20 mouse cellular contexts compared by ENCODE assay signal in genomic region chr2:132368433-132368832, GRCm38 (mm10). TPM values are rescaled to one million over a fixed set of nuclear protein-coding genes. Genes with fewer than 3 reads are reported as not detected.
"Had no signal": no experiment of that assay in that cellular context is flagged by ENCODE, and none has a peak within 500 bp of the region (broad histone marks: within the 10 kb centered on the region; RNA-seq: fewer than 3 reads in every experiment).

No protein-coding gene starts in this region.

- ATAC-seq: midbrain, embryonic 16.5 days had no signal

- H3K27ac ChIP-seq: midbrain, embryonic 10.5 days; midbrain, embryonic 12.5 days; neural tube, embryonic 13.5 days; neural tube, embryonic 15.5 days had no signal

- H3K27me3 ChIP-seq: midbrain, embryonic 12.5 days; neural tube, embryonic 13.5 days; neural tube, embryonic 15.5 days had no signal

- H3K36me3 ChIP-seq: midbrain, embryonic 10.5 days; midbrain, embryonic 12.5 days; neural tube, embryonic 13.5 days; neural tube, embryonic 15.5 days had no signal

- DNase-seq: lung, embryonic 14.5 days; lung, postnatal 10 days; lung, postnatal 4 days; midbrain, embryonic 14.5 days; retina, postnatal 1 day; right cerebral cortex, adult 18-20 months; right cerebral cortex, postnatal 25 days; right cerebral cortex, postnatal 4 days; spleen, adult 18-20 months; thymus, adult 18-20 months; thymus, postnatal 14 days; thymus, postnatal 36 days had no signal

- H3K4me3 ChIP-seq: midbrain, embryonic 10.5 days; midbrain, embryonic 12.5 days; myocyte; neural tube, embryonic 13.5 days; neural tube, embryonic 15.5 days had no signal

- H3K4me2 ChIP-seq: lung, embryonic 14.5 days; midbrain, embryonic 12.5 days; neural tube, embryonic 13.5 days; neural tube, embryonic 15.5 days had no signal

- H3K9ac ChIP-seq: lung, embryonic 14.5 days; midbrain, embryonic 12.5 days; neural tube, embryonic 13.5 days; neural tube, embryonic 15.5 days had no signal

- H3K9me3 ChIP-seq: midbrain, embryonic 10.5 days; midbrain, embryonic 12.5 days; neural tube, embryonic 13.5 days; neural tube, embryonic 15.5 days had no signal

- H3K4me1 ChIP-seq: midbrain, embryonic 10.5 days; midbrain, embryonic 12.5 days; neural tube, embryonic 13.5 days; neural tube, embryonic 15.5 days had no signal

RNA-seq across cellular contexts. Expression of gene Prokr2, which starts 16.8 kb away (rescaled TPM):
- total RNA-seq: megakaryocyte, adult 5-6 weeks; megakaryocyte-erythroid progenitor cell, adult 5-6 weeks had no signal
- polyA plus RNA-seq: myocyte had no signal
